In genomic region chr2:29582415-29582814, GRCm38 (mm10) we compare ENCODE assay signal across 9 mouse cellular contexts. TPM values are rescaled to one million over a fixed set of nuclear protein-coding genes. Genes with fewer than 3 reads are reported as not detected.
DNase-seq lines count a peak whose midpoint lies in the region; ATAC-seq and TF ChIP-seq lines count a peak whose summit lies in the region.
"Had no signal": no experiment of that assay in that cellular context is flagged by ENCODE, and none has a peak within 500 bp of the region (broad histone marks: within the 10 kb centered on the region; RNA-seq: fewer than 3 reads in every experiment).

No protein-coding gene starts in this region.

- H3K79me2 ChIP-seq in C2C12 (ENCODE audit: control insufficient read depth, insufficient read depth): no peaks in the 10 kb centered on the region

- no peak overlapping the region for H3K4me3 ChIP-seq in C2C12 (ENCODE audit: insufficient read depth, poor library complexity, severe bottlenecking)
- H3K4me3 ChIP-seq in kidney, postnatal 0 days (replicated peaks; ENCODE audit: low read depth, low read length): no peak overlapping the region
- no peak overlapping the region for H3K4me3 ChIP-seq in liver, embryonic 11.5 days (ENCODE audit: low read depth, low read length)
- no peak overlapping the region for H3K4me3 ChIP-seq in thymus, adult 2 months (ENCODE audit: control insufficient read depth, insufficient read depth, low read length)
- H3K4me3 ChIP-seq: heart, embryonic 15.5 days had no signal

- H3K9me3 ChIP-seq in kidney, postnatal 0 days (replicated peaks; ENCODE audit: low read length): no peaks in the 10 kb centered on the region
- H3K9me3 ChIP-seq in liver, embryonic 11.5 days (ENCODE audit: control insufficient read depth, low read length): no peaks in the 10 kb centered on the region
- H3K9me3 ChIP-seq: heart, embryonic 15.5 days had no signal

- 4% methylated on average over 7 of the region's 7 CpGs for WGBS in kidney, postnatal 0 days
- 3% methylated on average over 7 of the region's 7 CpGs for WGBS in liver, embryonic 11.5 days
- 4% methylated on average over 7 of the region's 7 CpGs for WGBS in thymus, adult 2 months

- no peak overlapping the region for H3K27ac ChIP-seq in kidney, postnatal 0 days
- no peak overlapping the region for H3K27ac ChIP-seq in liver, embryonic 11.5 days (ENCODE audit: low read depth, low read length)
- H3K27ac ChIP-seq in thymus, adult 2 months (ENCODE audit: control insufficient read depth, insufficient read depth, low read length): no peak overlapping the region
- H3K27ac ChIP-seq: heart, embryonic 15.5 days had no signal

- no peak for TF ChIP-seq POLR2A in thymus, adult 2 months (IDR thresholded peaks at IDR 0.05; ENCODE audit: control insufficient read depth, extremely low read depth, insufficient read depth, low read length, poor library complexity)

- H3K27me3 ChIP-seq in C2C12 (ENCODE audit: control insufficient read depth, insufficient read depth, insufficient read length): peaks cover 34% of the 10 kb centered on the region
- no peaks in the 10 kb centered on the region for H3K27me3 ChIP-seq in kidney, postnatal 0 days (ENCODE audit: insufficient read depth, low read length)
- H3K27me3 ChIP-seq in liver, embryonic 11.5 days (replicated peaks; ENCODE audit: control insufficient read depth, insufficient read depth, low read length): peaks cover 3% of the 10 kb centered on the region; the same call in 1 of the 2 replicates
- no peaks in the 10 kb centered on the region for H3K27me3 ChIP-seq in thymus, adult 2 months (ENCODE audit: control insufficient read depth, insufficient read depth, low read length)

- DNase-seq in cerebellum, postnatal 4 days (ENCODE audit: low spot score in 2 of 2): peak; percentile 69 to 88
- peak; percentile 77 for DNase-seq in gastrocnemius, postnatal 14 days
- peak; percentile 89 for DNase-seq in kidney, postnatal 0 days (ENCODE audit: low spot score)
- peak; percentile 68 for DNase-seq in liver, embryonic 11.5 days (ENCODE audit: low spot score)
- peak; percentile 29 for DNase-seq in ovary, adult 18-20 months (ENCODE audit: low spot score)
- peak; percentile 87 for DNase-seq in thymus, adult 2 months

- no peaks in the 10 kb centered on the region for H3K4me1 ChIP-seq in kidney, postnatal 0 days (replicated peaks; ENCODE audit: insufficient read depth, low read length)
- no peaks in the 10 kb centered on the region for H3K4me1 ChIP-seq in liver, embryonic 11.5 days (replicated peaks; ENCODE audit: control insufficient read depth, insufficient read depth, low read length)
- no peaks in the 10 kb centered on the region for H3K4me1 ChIP-seq in thymus, adult 2 months (replicated peaks; ENCODE audit: control insufficient read depth, insufficient read depth, low read length)
- H3K4me1 ChIP-seq: heart, embryonic 15.5 days had no signal

- peak; percentile 90 for TF ChIP-seq CTCF in C2C12 (IDR thresholded peaks at IDR 0.05; ENCODE audit: control insufficient read depth, insufficient read depth, insufficient read length)
- TF ChIP-seq CTCF in kidney, postnatal 0 days (IDR thresholded peaks at IDR 0.05; ENCODE audit: low read depth): peak; percentile 97
- TF ChIP-seq CTCF in thymus, adult 2 months (IDR thresholded peaks at IDR 0.05; ENCODE audit: borderline replicate concordance, control insufficient read depth, extremely low read depth, insufficient read depth, low read length, poor library complexity): peak; percentile 97

- H3K36me3 ChIP-seq in C2C12 (ENCODE audit: control insufficient read depth, insufficient read depth): no peaks in the 10 kb centered on the region
- H3K36me3 ChIP-seq in kidney, postnatal 0 days (ENCODE audit: insufficient read depth, low read length): no peaks in the 10 kb centered on the region
- H3K36me3 ChIP-seq in liver, embryonic 11.5 days (ENCODE audit: control insufficient read depth, insufficient read depth, low read length): no peaks in the 10 kb centered on the region
- H3K36me3 ChIP-seq in thymus, adult 2 months (ENCODE audit: control insufficient read depth, insufficient read depth, low read length): no peaks in the 10 kb centered on the region
- H3K36me3 ChIP-seq: heart, embryonic 15.5 days had no signal

- intact Hi-C loops in gastrocnemius, postnatal 14 days (cut with DNase I; ENCODE audit: low total_unique reads): no loop called here

- H3K79me3 ChIP-seq in C2C12 (ENCODE audit: low read depth): no peaks in the 10 kb centered on the region

- ATAC-seq in activated CD4-positive, CD25-positive, alpha-beta regulatory T cell, adult 4 months: peak; percentile 59
- ATAC-seq in kidney, postnatal 0 days (replicated peaks; ENCODE audit: low FRiP score, low read depth): no peak
- no peak for ATAC-seq in liver, embryonic 11.5 days (replicated peaks; ENCODE audit: low FRiP score)

- H3ac ChIP-seq in C2C12 (ENCODE audit: control insufficient read depth, insufficient read length, low read depth): no peak overlapping the region

- H3K4me2 ChIP-seq in kidney, postnatal 0 days (ENCODE audit: low read length): no peak overlapping the region
- no peak overlapping the region for H3K4me2 ChIP-seq in liver, embryonic 11.5 days
- H3K4me2 ChIP-seq: heart, embryonic 15.5 days had no signal

- H3K9ac ChIP-seq in kidney, postnatal 0 days (ENCODE audit: low read depth, low read length): no peak overlapping the region
- no peak overlapping the region for H3K9ac ChIP-seq in liver, embryonic 11.5 days (ENCODE audit: low read depth, low read length)
- H3K9ac ChIP-seq: heart, embryonic 15.5 days had no signal

TF ChIP-seq in C2C12, 6 proteins besides CTCF, POLR2A, EP300 and RAD21:
- TF ChIP-seq FOSL1 (IDR thresholded peaks at IDR 0.05; ENCODE audit: insufficient read depth, low read length, poor library complexity, severe bottlenecking): no peak
- TF ChIP-seq MYOD1 (IDR thresholded peaks at IDR 0.05; ENCODE audit: control insufficient read depth, insufficient read length, low read depth): no peak
- TF ChIP-seq CEBPB (IDR thresholded peaks at IDR 0.05; ENCODE audit: low read depth): no peak
- TF ChIP-seq MYOG (IDR thresholded peaks at IDR 0.05; ENCODE audit: control insufficient read depth, extremely low read depth, insufficient read length): no peak
- TF ChIP-seq USF1 (IDR thresholded peaks at IDR 0.05; ENCODE audit: low read depth): no peak
- TF ChIP-seq MAX (IDR thresholded peaks at IDR 0.05): no peak

RNA-seq across cellular contexts. Expression of gene Rapgef1, which starts 37.1 kb away (rescaled TPM):
- 48.9 TPM for polyA plus RNA-seq in C2C12 (2012; fragmentation: generic; extraction: Trizol)
- 10 to 100 TPM; 21.9 to 24.0 TPM for polyA plus RNA-seq in activated CD4-positive, CD25-positive, alpha-beta regulatory T cell, adult 4 months (2017; shearing (Covaris generic))
- total RNA-seq in gastrocnemius, postnatal 14 days (2021): 10 to 100 TPM; 75.7 to 81.9 TPM
- 10.4 and 12.0 TPM in 2 replicates for polyA plus RNA-seq in kidney, postnatal 0 days (2015; fragmentation: Nextera tagmentation; extraction: Ambion mirVana)
- polyA plus RNA-seq in liver, embryonic 11.5 days (2014; fragmentation: Nextera tagmentation; extraction: Ambion mirVana): 15.2 and 16.5 TPM in 2 replicates
- 132 and 143 TPM in 2 replicates for polyA plus RNA-seq in thymus, adult 2 months (2012; rRNA removed)

Comparison
In these comparisons a context has a peak if more than half of its experiments do, and no peak if none do; other contexts are left out.
1. DNase-seq: peak in every context shown above with its lines; median percentile 89 in kidney, postnatal 0 days; 87 in thymus, adult 2 months; 78 in cerebellum, postnatal 4 days; 77 in gastrocnemius, postnatal 14 days; 68 in liver, embryonic 11.5 days; 29 in ovary, adult 18-20 months.